Mouse (Mus musculus) neural tube, embryonic 13.5 days (tissue): ENCODE data around the gene Robo1. TPM values are rescaled to one million over a fixed set of nuclear protein-coding genes. Genes with fewer than 3 reads are reported as not detected.

Experiments used
- ATAC-seq: fragments of 200-750 bp; cut with Nextera tagmentation; 2 replicates; pipeline ENCODE4 v1.8.0; 2017; ENCODE audit warnings: low read depth, mild to moderate bottlenecking, moderate TSS enrichment, moderate library complexity
- H3K27ac ChIP-seq: fragments of 300-500 bp; sonication (generic); replicated peaks from 2 replicates; pipeline ENCODE4 v1.5.1; 2015; ENCODE audit warnings: moderate library complexity, mild to moderate bottlenecking, inconsistent platforms
- H3K27me3 ChIP-seq: fragments of 300-500 bp; sonication (generic); 2 replicates; pipeline ENCODE4 v1.6.1; 2015; ENCODE audit warnings: mild to moderate bottlenecking, inconsistent platforms
- H3K36me3 ChIP-seq: fragments of 300-500 bp; sonication (generic); 2 replicates; pipeline ENCODE4 v1.6.1; 2015; ENCODE audit warnings: mild to moderate bottlenecking, inconsistent platforms
- H3K4me1 ChIP-seq: fragments of 300-500 bp; sonication (generic); replicated peaks from 2 replicates; pipeline ENCODE4 v1.6.1; 2015; ENCODE audit warnings: inconsistent platforms
- H3K4me2 ChIP-seq: fragments of 300-500 bp; sonication (generic); 2 replicates; pipeline ENCODE4 v1.6.1; 2015; ENCODE audit warnings: inconsistent platforms, mild to moderate bottlenecking, moderate library complexity
- H3K4me3 ChIP-seq: fragments of 300-500 bp; sonication (generic); 2 replicates; pipeline ENCODE4 v1.5.1; 2015; ENCODE audit warnings: mild to moderate bottlenecking, inconsistent platforms
- H3K9ac ChIP-seq: fragments of 300-500 bp; sonication (generic); 2 replicates; pipeline ENCODE4 v1.6.1; 2015; ENCODE audit warnings: moderate library complexity, mild to moderate bottlenecking, inconsistent platforms
- H3K9me3 ChIP-seq: fragments of 300-500 bp; sonication (generic); 2 replicates; pipeline ENCODE4 v1.6.1; 2016; ENCODE audit warnings: inconsistent platforms
- WGBS: fragments of 180-500 bp; shearing (Covaris S2); methylation state at CpG from one replicate; pipeline ENCODE4 v1.1.7; 2015; 5-methylcytosine and 5-hydroxymethylcytosine counted together
- polyA plus RNA-seq: library from polyadenylated mRNA; unstranded; fragments of >200 nt; fragmentation: Nextera tagmentation; extraction: Ambion mirVana; gene quantifications from 2 replicates; pipeline ENCODE4 v1.2.1, GENCODE M21; 2015

The Robo1 gene
- polyA plus RNA-seq, 1 experiment from 2014 or later = 44.1 TPM

DNA sequence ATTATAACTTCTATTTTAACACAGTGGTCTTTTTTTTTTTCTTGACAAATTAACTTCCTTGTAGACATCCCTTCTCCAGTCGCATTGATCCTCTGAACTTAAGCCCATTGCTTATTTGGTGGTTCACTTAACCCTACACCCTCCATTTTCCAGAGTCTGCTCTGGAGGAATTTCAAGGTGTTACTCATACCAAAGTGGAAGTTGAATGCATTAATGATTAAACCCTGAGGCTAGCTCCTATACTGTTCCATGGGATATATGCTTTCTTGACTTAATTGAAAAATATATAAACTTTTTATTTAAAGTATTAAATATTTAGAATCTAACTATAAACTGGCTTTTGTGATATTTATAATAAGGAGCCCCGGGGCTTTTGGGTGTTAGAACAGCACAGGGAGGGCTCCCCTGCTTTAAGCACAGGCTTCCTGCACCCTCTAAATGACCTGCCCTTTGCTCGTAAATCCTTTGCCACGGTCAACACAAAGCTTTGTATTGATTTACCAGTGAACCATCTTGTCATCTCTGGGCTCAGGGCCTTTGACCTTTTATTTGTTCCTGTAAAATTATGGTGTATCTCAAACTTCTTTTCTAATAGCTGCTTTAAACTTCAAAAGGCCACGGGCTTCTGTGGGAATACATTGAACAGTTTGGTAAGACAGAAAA, 522.4 kb downstream of the Robo1 start:
- no peaks in the 10 kb centered on the region for H3K27me3 ChIP-seq
- 14% methylated on average over 5 of the region's 5 CpGs for WGBS
- H3K4me1 ChIP-seq = peaks cover 32% of the 10 kb centered on the region

DNA sequence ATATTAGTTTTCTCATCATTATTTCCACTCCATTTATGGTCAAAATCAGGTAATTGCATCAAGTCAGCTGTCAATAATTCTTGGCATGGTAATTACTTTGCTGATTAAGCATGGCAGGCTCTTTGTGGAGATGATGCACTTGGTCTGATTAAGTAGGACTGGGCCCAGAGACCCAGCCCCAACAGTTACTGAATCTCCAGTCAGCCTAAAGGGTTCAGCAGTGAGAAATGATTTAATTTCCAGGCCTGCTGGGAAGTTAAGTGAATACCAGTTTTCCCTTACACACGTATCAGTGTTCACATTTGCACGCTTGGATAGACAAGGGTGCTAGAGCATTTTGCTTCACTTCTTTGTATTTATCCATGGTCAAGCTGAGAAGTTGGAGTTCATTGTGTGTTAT, 526.2 kb downstream of the Robo1 start:
- Histone ChIP-seq H3K4me1 (peaks cover 16% of the 10 kb centered on the region), H3K27me3 (no peaks in the 10 kb centered on the region), H3K27ac (no peak overlapping the region), H3K9ac (no peak overlapping the region), H3K4me3 (no peak overlapping the region), H3K4me2 (no peak overlapping the region), H3K9me3 (no peaks in the 10 kb centered on the region), H3K36me3 (no peaks in the 10 kb centered on the region)
- 34% methylated on average over 2 of the region's 2 CpGs for WGBS
- no peak for ATAC-seq

More for the DNA sequence above, 522.4 kb downstream of the Robo1 start:
- no peak overlapping the region for H3K4me3 ChIP-seq
- ATAC-seq = no peak
- no peak overlapping the region for H3K27ac ChIP-seq
- no peak overlapping the region for H3K9ac ChIP-seq
- no peaks in the 10 kb centered on the region for H3K36me3 ChIP-seq
- H3K9me3 ChIP-seq = no peaks in the 10 kb centered on the region
- H3K4me2 ChIP-seq = no peak overlapping the region

DNA sequence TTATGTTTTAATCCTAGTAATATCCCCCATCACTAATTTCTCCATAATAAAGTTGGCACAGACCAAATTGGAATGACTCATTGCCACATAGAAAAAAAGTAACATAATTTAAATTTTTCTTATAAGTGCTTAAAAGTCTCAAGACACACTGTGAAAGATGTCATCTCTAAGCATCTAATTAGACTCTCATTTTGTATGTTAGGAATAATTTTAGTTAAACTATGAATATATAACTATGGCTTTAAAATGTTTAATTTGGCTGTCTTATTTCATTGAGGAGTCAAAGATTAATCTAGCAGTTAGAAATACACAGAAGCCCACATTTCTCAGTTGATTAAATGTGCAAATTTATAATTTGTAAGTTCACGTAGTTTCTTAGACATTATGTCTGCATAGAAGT, 530.9 kb downstream of the Robo1 start:
- H3K27ac ChIP-seq = no peak overlapping the region
- no peak overlapping the region for H3K4me2 ChIP-seq
- 91% methylated on average over 1 of the region's 1 CpGs for WGBS
- H3K27me3 ChIP-seq = no peaks in the 10 kb centered on the region
- no peak overlapping the region for H3K4me3 ChIP-seq
- H3K4me1 ChIP-seq = peaks cover 12% of the 10 kb centered on the region
- no peak for ATAC-seq
- no peaks in the 10 kb centered on the region for H3K9me3 ChIP-seq
- H3K36me3 ChIP-seq = no peaks in the 10 kb centered on the region
- no peak overlapping the region for H3K9ac ChIP-seq

DNA sequence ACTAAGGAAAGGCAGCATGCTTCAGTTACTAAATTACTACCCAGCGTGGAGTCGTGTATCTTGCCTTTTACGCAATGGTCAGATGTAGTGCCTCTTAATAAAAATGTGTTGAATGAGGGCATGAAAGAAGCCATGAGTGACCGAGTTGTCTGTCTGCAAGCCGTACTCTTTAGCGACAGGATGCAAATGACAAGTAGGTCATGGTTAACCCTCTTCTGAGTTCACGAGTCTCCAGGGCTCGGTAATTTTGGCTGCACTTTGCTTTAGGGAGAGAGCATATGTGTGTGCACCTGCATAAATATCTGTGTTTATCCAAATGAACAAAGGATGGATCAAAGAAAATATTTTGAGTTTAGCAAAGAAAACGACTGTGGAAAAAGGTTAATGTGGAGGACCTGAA, 533.0 kb downstream of the Robo1 start:
- Histone ChIP-seq H3K4me1 (peaks cover 8% of the 10 kb centered on the region), H3K4me3 (no peak overlapping the region), H3K4me2 (0 out of 2 replicates have a peak overlapping the region, but pooled peaks have one; percentile 9), H3K9me3 (no peaks in the 10 kb centered on the region), H3K27ac (peak overlapping the region; percentile 38; the same call in 1 of the 2 replicates), H3K9ac (no peak overlapping the region), H3K27me3 (no peaks in the 10 kb centered on the region), H3K36me3 (no peaks in the 10 kb centered on the region)
- WGBS = 49% methylated on average over 9 of the region's 9 CpGs
- no peak for ATAC-seq

DNA sequence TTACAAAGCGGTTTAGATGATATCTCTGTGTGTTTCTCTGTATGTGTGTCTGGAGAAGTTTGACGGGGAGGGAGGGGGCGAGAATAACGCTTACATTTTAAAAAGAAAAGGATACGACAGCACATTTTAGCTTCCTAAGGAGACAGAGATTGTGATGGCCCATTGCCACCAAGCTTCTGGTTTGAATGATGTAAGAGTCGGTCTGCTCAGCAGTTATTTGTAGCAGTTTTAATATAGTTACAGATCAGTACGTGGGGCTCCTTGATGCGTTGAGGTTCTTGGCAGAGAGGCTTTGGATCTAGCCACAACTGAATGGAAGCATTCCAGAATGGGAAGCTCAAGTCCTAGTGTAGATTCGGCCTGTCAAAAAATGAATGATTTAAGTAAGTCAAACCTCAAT, 546.0 kb downstream of the Robo1 start:
- no peak overlapping the region for H3K4me3 ChIP-seq
- H3K9ac ChIP-seq = no peak overlapping the region
- H3K27me3 ChIP-seq = no peaks in the 10 kb centered on the region
- no peak overlapping the region for H3K4me2 ChIP-seq
- no peak overlapping the region for H3K27ac ChIP-seq
- 0 out of 2 replicates have a peak, but pooled peaks cover 5% of the 10 kb centered on the region for H3K4me1 ChIP-seq
- H3K9me3 ChIP-seq = no peaks in the 10 kb centered on the region
- WGBS = 86% methylated on average over 9 of the region's 9 CpGs
- no peaks in the 10 kb centered on the region for H3K36me3 ChIP-seq
- no peak for ATAC-seq

DNA sequence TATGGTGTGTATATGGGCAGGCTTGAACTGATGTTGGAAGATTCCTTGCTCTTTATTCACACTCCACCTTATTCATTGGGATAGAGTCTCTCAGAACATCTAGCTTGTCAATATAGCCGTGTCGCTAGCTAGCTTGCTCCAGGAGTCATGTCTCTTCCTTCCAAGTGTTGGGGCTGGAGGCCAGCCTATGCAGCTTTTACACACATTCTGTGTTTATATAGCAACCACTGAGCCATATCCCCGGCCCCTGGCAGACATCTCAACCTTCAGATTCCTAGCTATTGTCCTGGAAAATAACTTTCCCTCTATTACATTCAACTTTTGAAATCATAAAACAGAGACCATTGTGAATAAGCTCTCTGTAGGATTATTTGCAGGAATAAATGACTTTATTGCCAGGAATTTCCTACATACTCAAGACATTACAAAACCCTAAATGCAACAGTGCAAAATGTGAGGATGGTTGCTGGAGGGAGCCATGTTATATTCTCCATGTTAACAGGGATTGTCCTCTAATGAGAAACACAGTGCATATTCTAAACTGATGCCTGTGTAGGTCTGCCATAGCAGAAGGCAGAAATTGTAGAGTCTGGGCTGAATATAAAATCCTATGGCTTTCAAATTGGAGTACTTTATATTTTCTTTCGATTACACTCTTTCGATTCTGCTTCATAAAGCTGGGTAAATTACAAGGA, 546.9 kb downstream of the Robo1 start:
- no peaks in the 10 kb centered on the region for H3K36me3 ChIP-seq
- 77% methylated on average over 5 of the region's 5 CpGs for WGBS
- no peak overlapping the region for H3K4me3 ChIP-seq
- 0 out of 2 replicates have a peak, but pooled peaks cover 5% of the 10 kb centered on the region for H3K4me1 ChIP-seq
- H3K27ac ChIP-seq = no peak overlapping the region
- H3K27me3 ChIP-seq = no peaks in the 10 kb centered on the region
- H3K4me2 ChIP-seq = no peak overlapping the region
- ATAC-seq = no peak
- no peak overlapping the region for H3K9ac ChIP-seq
- no peaks in the 10 kb centered on the region for H3K9me3 ChIP-seq

DNA sequence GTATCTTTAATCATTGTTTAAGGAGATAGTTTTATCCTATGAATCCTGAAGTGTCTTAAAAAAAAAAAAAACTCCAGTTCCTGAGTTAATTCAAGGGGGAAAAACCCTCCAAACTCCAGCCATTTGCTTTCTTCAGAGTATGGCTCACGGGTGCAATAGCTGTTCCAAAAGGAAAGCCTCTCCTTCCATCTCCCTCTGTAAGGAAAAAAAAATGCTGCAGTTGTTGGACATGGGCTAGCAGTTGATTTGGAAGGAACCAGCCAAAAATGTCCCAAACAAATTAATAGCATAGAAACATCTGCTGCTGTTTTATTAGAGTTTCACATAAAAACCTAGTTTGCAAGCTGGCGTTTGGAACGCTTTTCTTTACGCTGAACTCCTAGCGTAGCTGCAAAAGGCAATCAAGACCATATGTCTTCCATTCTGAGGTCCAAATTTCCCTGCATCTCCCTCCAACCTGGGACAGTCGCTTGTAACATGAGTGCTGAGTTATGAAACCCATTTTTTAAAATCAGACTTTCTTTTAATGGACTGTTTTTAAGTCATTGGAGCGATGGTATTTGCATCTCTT, 553.7 kb downstream of the Robo1 start:
- no peak overlapping the region for H3K9ac ChIP-seq
- H3K4me1 ChIP-seq = 0 out of 2 replicates have a peak, but pooled peaks cover 3% of the 10 kb centered on the region
- 71% methylated on average over 7 of the region's 7 CpGs for WGBS
- no peak overlapping the region for H3K4me3 ChIP-seq
- H3K27me3 ChIP-seq = no peaks in the 10 kb centered on the region
- no peak overlapping the region for H3K27ac ChIP-seq
- no peaks in the 10 kb centered on the region for H3K36me3 ChIP-seq
- no peaks in the 10 kb centered on the region for H3K9me3 ChIP-seq
- no peak for ATAC-seq
- no peak overlapping the region for H3K4me2 ChIP-seq

DNA sequence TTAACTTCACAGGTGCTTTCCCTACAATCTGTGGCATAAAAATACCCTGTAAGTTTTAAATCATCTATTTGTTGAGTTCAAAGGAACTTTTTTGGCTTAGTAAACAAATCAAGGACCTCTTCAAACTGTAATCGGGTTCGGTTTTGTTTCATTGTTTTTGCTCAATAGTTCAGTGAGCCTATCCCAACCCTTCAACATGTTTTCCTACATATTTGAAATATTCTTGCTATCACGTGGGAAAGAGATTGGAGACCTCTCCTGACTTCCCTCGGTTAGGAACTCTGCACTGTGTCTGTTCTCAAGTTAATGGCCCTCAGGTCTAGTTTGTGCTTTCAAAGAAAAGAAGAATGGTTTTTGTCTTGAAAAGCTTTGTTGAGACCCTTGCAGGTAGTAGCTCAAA, 557.9 kb downstream of the Robo1 start:
- Histone ChIP-seq H3K36me3 (no peaks in the 10 kb centered on the region), H3K27me3 (no peaks in the 10 kb centered on the region), H3K4me2 (no peak overlapping the region), H3K9ac (no peak overlapping the region), H3K4me1 (0 out of 2 replicates have a peak, but pooled peaks cover 3% of the 10 kb centered on the region), H3K4me3 (no peak overlapping the region), H3K9me3 (no peaks in the 10 kb centered on the region), H3K27ac (no peak overlapping the region)
- WGBS = 92% methylated on average over 4 of the region's 4 CpGs
- no peak for ATAC-seq

DNA sequence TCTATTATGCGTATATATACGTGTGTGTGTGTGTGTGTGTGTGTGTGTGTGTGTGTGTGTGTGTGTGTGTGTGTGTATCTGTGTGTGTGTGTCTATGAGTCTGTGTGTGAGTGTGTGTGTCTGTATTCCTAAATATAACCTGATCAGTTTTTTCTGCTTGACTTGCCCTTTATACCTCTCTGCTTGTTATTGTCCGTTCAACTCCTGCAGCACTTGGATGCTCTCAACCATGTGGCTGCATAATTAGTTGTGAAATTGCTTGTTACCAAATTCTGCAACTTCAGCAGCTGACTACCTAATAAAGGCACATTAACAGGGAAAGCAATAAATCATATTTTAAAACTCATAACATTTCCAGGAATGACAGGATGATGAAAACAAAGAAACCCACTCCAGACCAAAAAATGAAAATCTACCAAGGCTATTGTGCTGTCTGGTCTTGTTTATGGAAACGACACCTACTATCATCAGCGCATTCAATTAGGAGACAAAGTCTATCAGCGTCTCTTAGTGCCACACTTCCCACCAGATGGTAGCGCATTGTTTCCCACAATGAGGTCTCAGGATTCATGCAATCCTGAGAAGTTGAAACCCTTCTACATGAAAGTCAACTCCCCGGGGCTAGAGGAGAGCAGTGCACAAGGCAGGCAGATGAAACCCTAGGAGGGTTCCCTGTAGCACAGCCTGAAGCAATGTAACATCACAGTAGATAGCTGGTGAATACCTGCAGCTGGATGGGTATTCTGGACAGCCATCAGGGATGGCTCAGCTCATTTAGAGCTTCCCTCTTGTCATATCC, 567.0 kb downstream of the Robo1 start:
- no peaks in the 10 kb centered on the region for H3K9me3 ChIP-seq
- no peaks in the 10 kb centered on the region for H3K27me3 ChIP-seq
- no peak overlapping the region for H3K4me2 ChIP-seq
- peak; percentile 50; the same call in 1 of the 2 replicates for ATAC-seq
- H3K36me3 ChIP-seq = no peaks in the 10 kb centered on the region
- no peak overlapping the region for H3K9ac ChIP-seq
- H3K4me1 ChIP-seq = peaks cover 11% of the 10 kb centered on the region
- peak overlapping the region; percentile 46 for H3K27ac ChIP-seq
- 52% methylated on average over 8 of the region's 8 CpGs for WGBS
- H3K4me3 ChIP-seq = no peak overlapping the region

DNA sequence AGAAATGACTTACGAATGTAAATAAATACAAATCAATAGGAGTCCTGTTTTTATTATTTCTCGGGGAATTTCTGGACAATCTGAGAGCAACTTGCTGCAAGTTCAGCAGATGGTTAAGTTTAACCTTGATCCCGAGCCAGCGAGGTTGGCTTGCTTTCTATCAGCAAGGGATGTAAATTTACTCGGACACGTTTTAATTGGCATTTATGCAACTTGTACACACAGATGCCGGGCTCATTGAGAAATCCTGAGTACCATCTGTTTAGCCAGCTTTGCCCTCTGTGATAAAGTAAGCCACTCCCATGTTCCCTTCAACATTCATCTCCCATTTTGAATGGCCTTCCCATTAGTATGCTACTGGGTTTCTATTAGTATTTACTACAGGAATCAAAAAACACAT, 580.0 kb downstream of the Robo1 start:
- Histone ChIP-seq H3K27ac (no peak overlapping the region; the same call in 1 of the 2 replicates), H3K27me3 (no peaks in the 10 kb centered on the region), H3K4me3 (no peak overlapping the region), H3K4me1 (peaks cover 27% of the 10 kb centered on the region), H3K9ac (no peak overlapping the region), H3K9me3 (no peaks in the 10 kb centered on the region), H3K36me3 (no peaks in the 10 kb centered on the region), H3K4me2 (peak overlapping the region; percentile 11; the same call in 1 of the 2 replicates)
- ATAC-seq = peak; percentile 82
- 7% methylated on average over 7 of the region's 7 CpGs for WGBS

DNA sequence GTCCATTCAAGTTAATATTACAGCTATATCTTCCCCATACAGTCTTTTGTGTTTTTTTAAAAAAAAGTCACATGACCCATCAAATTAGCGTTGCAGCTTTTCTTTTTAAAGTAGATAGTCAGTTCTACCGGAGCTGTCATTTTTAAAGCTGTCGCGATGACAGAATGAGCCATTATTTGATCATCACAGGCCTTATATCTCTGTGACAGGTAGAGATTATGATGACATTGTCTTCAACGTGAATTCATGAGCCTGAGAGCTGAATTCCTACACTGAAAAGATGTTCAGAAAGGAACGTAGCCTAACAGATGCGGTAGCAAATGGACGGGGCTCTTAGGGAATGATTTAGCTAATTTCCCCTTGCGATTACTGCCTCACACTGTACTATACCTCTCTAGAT, 581.3 kb downstream of the Robo1 start:
- Histone ChIP-seq H3K27me3 (no peaks in the 10 kb centered on the region), H3K4me1 (peaks cover 27% of the 10 kb centered on the region), H3K9ac (no peak overlapping the region), H3K9me3 (no peaks in the 10 kb centered on the region), H3K36me3 (no peaks in the 10 kb centered on the region), H3K4me2 (no peak overlapping the region), H3K4me3 (no peak overlapping the region), H3K27ac (no peak overlapping the region)
- ATAC-seq = no peak
- WGBS = 74% methylated on average over 9 of the region's 9 CpGs

DNA sequence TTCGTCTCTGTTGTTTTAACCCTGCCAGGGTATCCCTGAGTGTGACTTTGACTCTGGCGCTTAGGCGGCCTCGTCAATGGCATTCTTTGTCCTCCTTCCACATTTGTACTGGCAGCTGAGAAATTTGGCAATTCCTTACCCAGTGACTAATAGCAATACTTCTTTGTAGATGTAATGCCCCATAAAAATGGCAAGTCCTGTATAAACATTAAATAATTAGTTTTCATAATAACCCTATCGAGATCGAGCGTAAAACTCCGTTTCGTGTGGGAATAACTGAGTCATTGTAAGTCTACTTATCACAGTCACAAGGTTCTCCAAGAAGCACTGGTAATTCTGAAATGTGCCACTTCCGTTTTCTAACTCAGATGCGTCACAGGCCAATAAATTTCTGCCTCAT, 589.0 kb downstream of the Robo1 start:
- ATAC-seq = no peak
- Histone ChIP-seq H3K4me3 (no peak overlapping the region), H3K36me3 (no peaks in the 10 kb centered on the region), H3K4me1 (peaks cover 19% of the 10 kb centered on the region), H3K27me3 (no peaks in the 10 kb centered on the region), H3K27ac (no peak overlapping the region; the same call in 1 of the 2 replicates), H3K9ac (no peak overlapping the region), H3K4me2 (no peak overlapping the region), H3K9me3 (no peaks in the 10 kb centered on the region)
- 62% methylated on average over 11 of the region's 11 CpGs for WGBS
